Mouse (Mus musculus) stomach, adult 2 months (tissue): ENCODE results near the gene Gpank1. TPM values are rescaled to one million over a fixed set of nuclear protein-coding genes. Genes with fewer than 3 reads are reported as not detected.

Experiments
- polyA plus RNA-seq: library from polyadenylated mRNA; depleted of rRNA; stranded (reverse); fragments of >200 nt; gene quantifications from 2 replicates; pipeline ENCODE4 v1.2.3, GENCODE M21; 2012; rRNA removed

Gene Gpank1
- 9.3 and 11.8 TPM in 2 replicates for polyA plus RNA-seq

GRCm38 (mm10) chr17:35121143-35121799 is at the start of gene Gpank1:
Gene Gpank1 (plus strand): TSS chr17:35121455.

GRCm38 (mm10) chr17:35076507-35077176 is 44.6 kb upstream of the Gpank1 start, which contains the start of gene Ly6g6e:
Gene Ly6g6e (plus strand): TSS chr17:35076902.

GRCm38 (mm10) chr17:35077786-35078233 is 43.4 kb upstream of the Gpank1 start, which contains the start of gene Ly6g6d:
Gene Ly6g6d (minus strand): TSS chr17:35078065.

DNA sequence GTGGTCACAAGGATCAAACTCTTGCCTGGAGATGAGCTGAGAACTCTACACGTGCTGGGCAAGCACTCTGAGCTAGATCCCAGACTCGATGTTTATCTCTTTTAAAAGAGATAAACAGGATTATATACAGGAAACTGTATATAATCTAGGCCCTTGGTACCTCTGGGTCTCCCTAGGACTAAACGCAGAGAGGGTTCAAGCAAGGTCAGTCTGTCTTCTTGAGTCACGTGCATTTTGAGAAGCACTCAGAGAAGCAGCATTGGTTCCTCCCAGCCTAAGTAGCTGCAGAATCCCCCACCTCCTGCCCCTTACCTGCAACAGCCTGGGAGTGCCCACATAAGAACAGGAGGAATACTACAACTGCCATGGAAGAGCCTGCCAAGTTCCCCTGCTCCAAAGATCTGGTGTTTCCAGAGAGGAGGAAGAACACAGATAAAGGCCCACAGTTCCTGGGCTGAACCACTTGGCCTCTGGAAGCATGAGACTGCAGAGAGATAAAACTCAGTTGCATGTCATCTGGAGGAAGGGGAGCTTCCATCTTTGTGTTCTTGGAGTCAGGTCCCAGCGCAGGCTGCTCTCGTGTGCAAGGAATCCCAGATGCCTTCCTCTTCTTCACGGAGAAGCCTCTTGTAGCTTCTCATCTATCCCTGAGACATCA is 35.9 kb upstream of the Gpank1 start, which contains the start of gene Ly6g6f:
Gene Ly6g6f (minus strand): TSS at position 403 of the 658 bp plus-strand sequence.

DNA sequence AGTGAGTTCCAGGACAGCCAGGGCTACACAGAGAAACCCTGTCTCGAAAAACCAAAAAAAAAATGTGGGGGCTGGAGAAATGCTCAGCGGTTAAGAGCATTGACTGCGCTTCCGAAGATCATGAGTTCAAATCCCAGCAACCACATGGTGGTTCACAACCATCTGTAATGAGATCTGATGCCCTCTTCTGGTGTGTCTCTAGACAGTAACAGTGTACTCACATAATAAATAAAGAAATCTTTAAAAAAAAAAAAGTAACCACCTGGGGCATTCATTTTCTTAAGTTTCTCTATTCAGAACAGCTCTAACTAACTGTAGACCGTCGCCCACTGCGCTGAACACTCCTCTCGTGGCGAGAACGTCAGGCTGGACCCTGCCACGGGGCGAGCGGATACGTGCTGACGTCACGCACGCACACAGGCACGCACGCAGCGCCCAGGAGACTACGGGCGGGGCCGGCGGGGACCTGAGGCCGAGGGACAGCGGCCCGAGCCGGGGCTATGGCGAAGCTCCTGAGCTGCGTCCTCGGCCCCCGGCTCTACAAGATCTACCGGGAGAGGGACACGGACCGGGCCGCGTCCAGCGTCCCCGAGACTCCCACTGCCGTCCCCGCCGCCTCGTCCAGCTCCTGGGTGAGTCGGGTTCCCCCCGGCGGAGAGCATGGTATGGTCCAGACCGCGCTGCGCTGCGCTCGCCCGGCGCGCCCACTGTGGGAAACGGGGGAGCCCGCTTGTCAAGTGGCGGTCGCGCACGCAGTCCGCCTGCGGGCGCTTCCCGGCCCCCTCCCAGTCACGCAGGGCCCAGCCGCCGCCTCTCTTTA is 32.2 kb upstream of the Gpank1 start, which contains the start of gene Abhd16a:
Gene Abhd16a (plus strand): TSS at position 439 of the 820 bp plus-strand sequence.

DNA sequence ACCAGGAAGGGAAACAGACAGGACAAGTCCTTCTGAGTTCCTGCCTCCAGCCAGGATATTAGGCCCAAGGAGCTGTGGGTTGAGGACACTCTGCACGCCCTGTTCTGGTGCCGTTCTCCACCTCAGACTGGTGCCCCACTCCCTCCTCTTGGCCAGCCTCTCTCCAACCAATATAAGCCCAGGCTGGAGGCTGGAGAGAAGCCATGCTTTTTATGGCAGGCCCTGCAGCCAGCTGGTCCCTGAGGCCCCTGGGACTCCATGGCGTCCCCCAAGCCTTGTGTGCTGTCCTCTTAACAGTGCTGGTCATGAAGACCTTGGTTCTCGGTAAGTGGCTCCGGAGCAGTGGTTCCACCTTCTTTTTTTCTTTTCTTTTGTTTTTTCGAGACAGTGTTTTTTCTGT is 13.2 kb upstream of the Gpank1 start, which contains the start of gene Ly6g5c:
Gene Ly6g5c (plus strand): TSS at position 183 of the 400 bp plus-strand sequence.

GRCm38 (mm10) chr17:35115046-35116019 is 5.9 kb upstream of the Gpank1 start, which contains the start of gene Ly6g5b:
Gene Ly6g5b (minus strand): TSS chr17:35115428.

GRCm38 (mm10) chr17:35121871-35122303 is 632 bp downstream of the Gpank1 start, which contains the start of gene Csnk2b:
Gene Csnk2b (minus strand): TSS chr17:35122053.

DNA sequence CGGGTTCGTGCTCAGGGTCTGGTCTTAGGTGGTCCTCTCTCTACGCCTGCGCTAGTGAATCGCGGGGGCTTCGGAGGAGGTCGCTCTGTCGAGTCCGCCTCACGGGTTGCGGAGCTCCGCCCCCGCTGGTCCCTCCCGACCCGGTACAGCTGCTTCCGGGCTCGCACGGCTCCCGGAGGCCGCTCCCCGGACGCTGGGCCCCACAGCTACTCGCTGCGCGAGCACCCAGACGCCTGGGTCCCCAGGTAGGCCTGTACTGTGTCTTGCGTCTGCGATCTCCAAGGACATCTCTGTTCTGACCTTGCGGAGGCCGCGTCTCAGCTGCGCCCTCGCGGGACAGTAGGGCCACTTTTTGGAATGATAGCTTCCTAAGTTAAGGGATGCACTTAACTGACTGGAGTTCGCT is 5.0 kb downstream of the Gpank1 start, which contains the start of gene D17H6S53E:
Gene D17H6S53E (plus strand): TSS at position 168 of the 406 bp plus-strand sequence.

DNA sequence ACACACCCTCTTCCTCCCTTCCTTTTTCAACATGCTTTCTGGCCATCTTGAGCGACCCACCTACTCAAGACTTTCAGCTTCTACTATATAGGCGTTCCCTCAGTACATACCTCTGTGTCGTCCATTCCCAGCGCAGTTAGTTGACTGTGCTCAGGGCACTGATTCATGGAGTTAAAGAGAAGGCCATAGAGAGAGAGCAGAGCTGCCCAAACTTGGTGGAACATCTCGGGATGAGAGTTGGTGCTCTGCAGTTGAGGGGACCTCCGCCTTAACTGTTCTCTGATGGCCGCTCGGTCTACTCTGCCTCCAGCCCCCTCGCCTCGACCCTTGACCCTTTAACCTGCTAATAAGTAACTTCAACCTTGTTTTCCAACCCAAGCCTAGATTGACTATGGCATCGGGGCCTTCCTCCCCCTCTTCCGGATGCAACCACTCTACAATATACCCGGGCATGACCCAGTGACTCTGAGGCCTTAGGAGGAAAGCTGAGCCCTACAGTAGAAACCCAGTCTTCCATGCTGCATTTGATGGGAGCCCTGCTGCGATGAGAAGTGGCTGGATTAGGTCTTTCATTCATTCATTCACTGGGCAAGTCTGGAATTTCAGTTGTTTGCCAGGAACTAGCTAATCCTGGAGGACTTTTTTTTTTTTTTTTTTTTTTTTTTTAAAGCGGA is 10.4 kb downstream of the Gpank1 start, which contains the start of gene Apom:
Gene Apom (minus strand): TSS at position 551 of the 674 bp plus-strand sequence.

GRCm38 (mm10) chr17:35134801-35135590 is 13.7 kb downstream of the Gpank1 start, which contains the start of gene Bag6:
Gene Bag6 (plus strand): TSS chr17:35135178.

DNA sequence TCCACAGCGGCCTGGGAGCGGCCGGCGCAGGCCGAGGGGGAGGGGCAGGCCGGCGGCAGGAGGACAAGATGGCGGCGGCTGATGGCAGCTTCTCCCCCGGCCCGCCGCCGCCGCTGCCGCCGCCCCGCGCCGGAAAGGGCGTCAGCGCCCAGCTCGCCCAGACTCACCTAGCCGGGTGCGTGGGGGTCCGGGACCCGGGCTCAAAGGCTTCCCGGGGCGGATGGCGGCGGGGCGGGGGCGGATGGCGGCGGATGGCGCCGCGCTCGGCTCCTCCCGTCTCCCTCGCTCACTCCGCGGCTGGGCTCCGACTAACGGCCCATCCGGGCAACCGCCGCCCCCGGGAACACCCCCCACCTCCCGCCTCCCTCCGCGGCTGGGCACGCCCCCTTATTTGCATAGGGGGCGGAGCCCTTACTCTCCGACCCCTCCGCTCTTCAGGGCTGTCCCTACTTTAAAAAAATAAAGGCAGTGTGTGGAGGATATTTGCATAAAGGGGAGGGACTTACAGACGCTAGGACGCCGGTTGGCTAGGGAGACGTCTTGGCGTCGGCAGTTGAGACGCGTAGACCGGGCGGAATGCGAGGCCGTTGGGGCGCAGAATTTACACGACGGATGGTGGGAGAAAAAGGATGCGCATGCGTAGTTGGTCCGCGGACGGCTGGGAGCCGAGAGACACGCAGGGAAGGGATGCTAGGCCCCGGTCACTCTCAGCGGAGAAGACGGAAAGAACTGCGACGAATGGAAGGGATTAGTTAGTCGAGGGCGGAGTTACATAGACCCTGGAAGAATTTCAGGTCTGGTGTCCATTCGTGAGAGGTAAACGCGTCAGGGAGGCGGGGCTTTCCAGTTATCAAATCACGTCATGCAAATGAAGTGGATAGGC is 43.6 kb downstream of the Gpank1 start, which contains the start of gene Prrc2a:
Gene Prrc2a (minus strand): TSS at position 330 of the 883 bp plus-strand sequence.

Other genes with a start within 250 kb of the Gpank1 start
- 3.6 and 3.9 TPM in 2 replicates for gene Zbtb12, start 242.0 kb upstream of the Gpank1 start, polyA plus RNA-seq
- gene Gm20547, start 239.4 kb upstream of the Gpank1 start, polyA plus RNA-seq: not detected in 2 replicates
- 1.9 and 2.3 TPM in 2 replicates for gene C2, start 223.2 kb upstream of the Gpank1 start, polyA plus RNA-seq
- 126 and 127 TPM in 2 replicates for gene Ehmt2, start 223.0 kb upstream of the Gpank1 start, polyA plus RNA-seq
- gene Slc44a4, start 207.0 kb upstream of the Gpank1 start, polyA plus RNA-seq: 48.6 and 48.7 TPM in 2 replicates
- 30.4 and 43.8 TPM in 2 replicates for gene Neu1, start 190.2 kb upstream of the Gpank1 start, polyA plus RNA-seq
- 31.1 and 45.6 TPM in 2 replicates for gene Hspa1b, start 162.2 kb upstream of the Gpank1 start, polyA plus RNA-seq
- not detected in 2 replicates for gene Gm20481, start 151.5 kb upstream of the Gpank1 start, polyA plus RNA-seq
- gene Hspa1a, start 149.3 kb upstream of the Gpank1 start, polyA plus RNA-seq: 16.4 and 25.7 TPM in 2 replicates
- 0.34 and 0.59 TPM in 2 replicates for gene Hspa1l, start 148.8 kb upstream of the Gpank1 start, polyA plus RNA-seq
- gene Lsm2, start 139.6 kb upstream of the Gpank1 start, polyA plus RNA-seq: 43.9 and 62.3 TPM in 2 replicates
- gene Vars, start 120.5 kb upstream of the Gpank1 start, polyA plus RNA-seq: 95.5 and 126 TPM in 2 replicates
- gene Vwa7, start 104.9 kb upstream of the Gpank1 start, polyA plus RNA-seq: 1.9 and 2.2 TPM in 2 replicates
- 0.58 and 1.9 TPM in 2 replicates for gene Sapcd1, start 93.4 kb upstream of the Gpank1 start, polyA plus RNA-seq
- gene Msh5, start 74.7 kb upstream of the Gpank1 start, polyA plus RNA-seq: 2.6 and 5.6 TPM in 2 replicates
- 131 and 147 TPM in 2 replicates for gene Clic1, start 71.5 kb upstream of the Gpank1 start, polyA plus RNA-seq
- 16.3 and 20.7 TPM in 2 replicates for gene Ddah2, start 62.4 kb upstream of the Gpank1 start, polyA plus RNA-seq
- gene Ly6g6c, start 56.1 kb upstream of the Gpank1 start, polyA plus RNA-seq: 243 and 312 TPM in 2 replicates
- gene Mpig6b, start 55.3 kb upstream of the Gpank1 start, polyA plus RNA-seq: 0.42 and 0.65 TPM in 2 replicates
- 99.6 and 112 TPM in 2 replicates for gene Ly6g6e, start 44.6 kb upstream of the Gpank1 start, polyA plus RNA-seq
- gene Ly6g6d, start 43.4 kb upstream of the Gpank1 start, polyA plus RNA-seq: 5.1 and 6.4 TPM in 2 replicates
- 1.2 and 2.0 TPM in 2 replicates for gene Ly6g6f, start 35.8 kb upstream of the Gpank1 start, polyA plus RNA-seq
- 88.7 and 152 TPM in 2 replicates for gene Abhd16a, start 32.2 kb upstream of the Gpank1 start, polyA plus RNA-seq
- 1.4 TPM in 1 of 2 replicates, not detected in the other for gene Ly6g5c, start 13.2 kb upstream of the Gpank1 start, polyA plus RNA-seq
- 1.2 and 2.2 TPM in 2 replicates for gene Ly6g5b, start 6.0 kb upstream of the Gpank1 start, polyA plus RNA-seq
- 258 and 301 TPM in 2 replicates for gene Csnk2b, start 598 bp downstream of the Gpank1 start, polyA plus RNA-seq
- 13.7 and 19.0 TPM in 2 replicates for gene D17H6S53E, start 4.9 kb downstream of the Gpank1 start, polyA plus RNA-seq
- gene Apom, start 10.6 kb downstream of the Gpank1 start, polyA plus RNA-seq: 0.08 and 0.20 TPM in 2 replicates
- 92.9 and 94.1 TPM in 2 replicates for gene Bag6, start 13.7 kb downstream of the Gpank1 start, polyA plus RNA-seq
- 262 and 284 TPM in 2 replicates for gene Prrc2a, start 43.4 kb downstream of the Gpank1 start, polyA plus RNA-seq
- gene Aif1, start 54.6 kb downstream of the Gpank1 start, polyA plus RNA-seq: 0.11 and 0.48 TPM in 2 replicates
- 3.7 and 6.5 TPM in 2 replicates for gene Lst1, start 67.0 kb downstream of the Gpank1 start, polyA plus RNA-seq
- gene Ltb, start 73.0 kb downstream of the Gpank1 start, polyA plus RNA-seq: 1.5 and 5.7 TPM in 2 replicates
- gene Tnf, start 80.6 kb downstream of the Gpank1 start, polyA plus RNA-seq: 0.24 and 0.42 TPM in 2 replicates
- gene Lta, start 83.9 kb downstream of the Gpank1 start, polyA plus RNA-seq: 0.10 and 0.36 TPM in 2 replicates
- gene Gm16181, start 99.4 kb downstream of the Gpank1 start, polyA plus RNA-seq: 0.42 TPM in 1 of 2 replicates, not detected in the other
- gene Atp6v1g2, start 112.2 kb downstream of the Gpank1 start, polyA plus RNA-seq: 1.3 and 1.7 TPM in 2 replicates
- gene Nfkbil1, start 114.3 kb downstream of the Gpank1 start, polyA plus RNA-seq: 15.7 and 37.5 TPM in 2 replicates
- gene Ddx39b, start 120.3 kb downstream of the Gpank1 start, polyA plus RNA-seq: 74.9 and 91.6 TPM in 2 replicates
- gene H2-D1, start 141.3 kb downstream of the Gpank1 start, polyA plus RNA-seq: 243 and 319 TPM in 2 replicates
- gene H2-Q1, start 198.9 kb downstream of the Gpank1 start, polyA plus RNA-seq: 0.04 TPM in 1 of 2 replicates, not detected in the other
- 0.18 and 0.54 TPM in 2 replicates for gene H2-Q2, start 220.8 kb downstream of the Gpank1 start, polyA plus RNA-seq